Mouse (Mus musculus): ENCODE results near the gene Epgn.

GRCm38 (mm10) chr5:91023114-91023513, 4.2 kb upstream of the Epgn start:
- TF ChIP-seq POLR2A (IDR thresholded peaks at IDR 0.05; ENCODE audit: borderline replicate concordance, extremely low read depth, insufficient read depth, insufficient read length, poor library complexity, severe bottlenecking): no peak
- no peak for TF ChIP-seq CTCF (IDR thresholded peaks at IDR 0.05; ENCODE audit: borderline replicate concordance, extremely low read depth, insufficient read depth, insufficient read length)

All from brain, embryonic 14.5 days (tissue).